Mouse (Mus musculus) kidney, adult 2 months (tissue): Measurements from ENCODE around the gene Atoh8. TPM values are rescaled to one million over a fixed set of nuclear protein-coding genes. Genes with fewer than 3 reads are reported as not detected.

Source experiments
- DNase-seq: peaks from one replicate; pipeline ENCODE4 v3.0.0; 2021
- H3K27ac ChIP-seq: fragments of 200-500 bp; 2 replicates; pipeline ENCODE4 v1.5.1; 2012; ENCODE audit warnings: low read depth, low read length, control low read depth, inconsistent platforms; ENCODE audit not compliant: insufficient read depth
- H3K27me3 ChIP-seq: fragments of 200-500 bp; replicated peaks from 2 replicates; pipeline ENCODE4 v1.6.1; 2012; ENCODE audit warnings: mild to moderate bottlenecking, moderate library complexity, low read length, inconsistent platforms; ENCODE audit not compliant: control insufficient read depth, insufficient read depth
- H3K36me3 ChIP-seq: fragments of 200-500 bp; 2 replicates; pipeline ENCODE4 v1.6.1; 2012; ENCODE audit warnings: mild to moderate bottlenecking, moderate library complexity, low read length, inconsistent platforms; ENCODE audit not compliant: control insufficient read depth, insufficient read depth
- H3K4me1 ChIP-seq: fragments of 200-500 bp; 2 replicates; pipeline ENCODE4 v1.6.1; 2011; ENCODE audit warnings: low read length; ENCODE audit not compliant: control insufficient read depth, insufficient read depth
- H3K4me3 ChIP-seq: fragments of 200-500 bp; 2 replicates; pipeline ENCODE4 v1.5.1; 2011; ENCODE audit warnings: mild to moderate bottlenecking, low read depth, low read length, control low read depth; ENCODE audit not compliant: insufficient read depth
- CTCF ChIP-seq: fragments of 200-500 bp; conservative IDR thresholded peaks from 2 replicates; pipeline ENCODE4 v1.5.1; 2011; ENCODE audit warnings: low read depth, mild to moderate bottlenecking, control low read depth, low read length, moderate library complexity, mixed read lengths; ENCODE audit not compliant: insufficient read depth, insufficient read length
- POLR2A ChIP-seq: fragments of 200-500 bp; IDR thresholded peaks from one replicate; pipeline ENCODE4 v1.6.1; 2011; ENCODE audit warnings: low read depth, low read length, control low read depth
- WGBS: fragments of 180-500 bp; shearing (Covaris S2); methylation state at CpG from one replicate; pipeline ENCODE4 v1.1.7; 2018; 5-methylcytosine and 5-hydroxymethylcytosine counted together
- polyA plus RNA-seq: library from polyadenylated mRNA; depleted of rRNA; stranded (reverse); fragments of >200 nt; gene quantifications from 2 replicates; pipeline ENCODE4 v1.2.3, GENCODE M21; 2012

Gene Atoh8
- polyA plus RNA-seq, 1 experiment, result 7.7 TPM

GRCm38 (mm10) chr6:72216681-72217414, 18.5 kb downstream of the Atoh8 start:
- WGBS, result 1% methylated on average over 26 of the region's 33 CpGs
- H3K27ac ChIP-seq, result no peak overlapping the region
- H3K27me3 ChIP-seq, result no peaks in the 10 kb centered on the region
- TF ChIP-seq POLR2A (no peak), CTCF (0 out of 2 replicates have a peak, but pooled peaks have one; percentile 13)
- no peak overlapping the region for H3K4me3 ChIP-seq
- peaks cover 14% of the 10 kb centered on the region for H3K4me1 ChIP-seq
- H3K36me3 ChIP-seq, result no peaks in the 10 kb centered on the region
- peak; percentile 99 for DNase-seq

GRCm38 (mm10) chr6:72215582-72215981, 19.8 kb downstream of the Atoh8 start:
- peak overlapping the region; percentile 67 for H3K27ac ChIP-seq
- H3K27me3 ChIP-seq, result no peaks in the 10 kb centered on the region
- TF ChIP-seq POLR2A (no peak), CTCF (no peak)
- 84% methylated on average over 6 of the region's 6 CpGs for WGBS
- DNase-seq, result peak; percentile 24
- no peaks in the 10 kb centered on the region for H3K36me3 ChIP-seq
- peaks cover 14% of the 10 kb centered on the region for H3K4me1 ChIP-seq
- H3K4me3 ChIP-seq, result no peak overlapping the region

- WGBS, result 85% methylated on average over 4 of the region's 4 CpGs
- no peak for DNase-seq
- Histone ChIP-seq H3K27me3 (no peaks in the 10 kb centered on the region), H3K36me3 (no peaks in the 10 kb centered on the region), H3K4me1 (peaks cover 4% of the 10 kb centered on the region; the same call in 1 of the 2 replicates), H3K4me3 (no peak overlapping the region), H3K27ac (no peak overlapping the region)
- TF ChIP-seq CTCF (no peak), POLR2A (no peak)
Measured at GRCm38 (mm10) chr6:72211360-72211759, 24.0 kb downstream of the Atoh8 start.

GRCm38 (mm10) chr6:72210823-72211222, 24.6 kb downstream of the Atoh8 start:
- H3K27me3 ChIP-seq, result no peaks in the 10 kb centered on the region
- no peak overlapping the region for H3K27ac ChIP-seq
- TF ChIP-seq CTCF, result no peak
- TF ChIP-seq POLR2A, result no peak
- no peaks in the 10 kb centered on the region for H3K36me3 ChIP-seq
- DNase-seq, result no peak
- H3K4me1 ChIP-seq, result peaks cover 2% of the 10 kb centered on the region; the same call in 1 of the 2 replicates
- H3K4me3 ChIP-seq, result no peak overlapping the region
- 92% methylated on average over 7 of the region's 7 CpGs for WGBS

- 92% methylated on average over 7 of the region's 7 CpGs for WGBS
- Histone ChIP-seq H3K36me3 (no peaks in the 10 kb centered on the region), H3K27ac (no peak overlapping the region), H3K27me3 (no peaks in the 10 kb centered on the region), H3K4me1 (no peaks in the 10 kb centered on the region), H3K4me3 (no peak overlapping the region)
- DNase-seq, result no peak
- TF ChIP-seq POLR2A (no peak), CTCF (no peak)
Measured at GRCm38 (mm10) chr6:72209738-72210137, 25.6 kb downstream of the Atoh8 start.

- TF ChIP-seq CTCF (no peak), POLR2A (no peak)
- H3K27me3 ChIP-seq, result no peaks in the 10 kb centered on the region
- no peak overlapping the region for H3K27ac ChIP-seq
- H3K36me3 ChIP-seq, result no peaks in the 10 kb centered on the region
- no peak overlapping the region for H3K4me3 ChIP-seq
- H3K4me1 ChIP-seq, result no peaks in the 10 kb centered on the region
- 98% methylated on average over 8 of the region's 8 CpGs for WGBS
- no peak for DNase-seq
Measured at GRCm38 (mm10) chr6:72208406-72209045, 26.9 kb downstream of the Atoh8 start.

- no peak overlapping the region for H3K4me3 ChIP-seq
- no peak for TF ChIP-seq CTCF
- no peak for TF ChIP-seq POLR2A
- H3K36me3 ChIP-seq, result no peaks in the 10 kb centered on the region
- H3K27me3 ChIP-seq, result no peaks in the 10 kb centered on the region
- DNase-seq, result no peak
- no peak overlapping the region for H3K27ac ChIP-seq
- no peaks in the 10 kb centered on the region; the same call in 1 of the 2 replicates for H3K4me1 ChIP-seq
- WGBS, result 77% methylated on average over 9 of the region's 9 CpGs
Measured at GRCm38 (mm10) chr6:72206021-72206420, 29.4 kb downstream of the Atoh8 start.
